Mouse (Mus musculus): ENCODE measurements around the gene Kcnn3.
A peak's percentile ranks its signal among the peaks of the same experiment; 100 is the strongest.

The Kcnn3 gene

GRCm38 (mm10) chr3:89519894-89520293 is at the start of gene Kcnn3:
TSS of gene Kcnn3 (plus strand) at chr3:89520164.
- peak; percentile 95 for DNase-seq (ENCODE audit: low read depth, low spot score)

GRCm38 (mm10) chr3:89472280-89472679 is 47.7 kb upstream of the Kcnn3 start:
- DNase-seq (ENCODE audit: low read depth, low spot score): no peak

GRCm38 (mm10) chr3:89473838-89474237 is 46.1 kb upstream of the Kcnn3 start:
- DNase-seq (ENCODE audit: low read depth, low spot score): no peak

GRCm38 (mm10) chr3:89479055-89479454 is 40.9 kb upstream of the Kcnn3 start:
- DNase-seq (ENCODE audit: low read depth, low spot score): no peak

DNA sequence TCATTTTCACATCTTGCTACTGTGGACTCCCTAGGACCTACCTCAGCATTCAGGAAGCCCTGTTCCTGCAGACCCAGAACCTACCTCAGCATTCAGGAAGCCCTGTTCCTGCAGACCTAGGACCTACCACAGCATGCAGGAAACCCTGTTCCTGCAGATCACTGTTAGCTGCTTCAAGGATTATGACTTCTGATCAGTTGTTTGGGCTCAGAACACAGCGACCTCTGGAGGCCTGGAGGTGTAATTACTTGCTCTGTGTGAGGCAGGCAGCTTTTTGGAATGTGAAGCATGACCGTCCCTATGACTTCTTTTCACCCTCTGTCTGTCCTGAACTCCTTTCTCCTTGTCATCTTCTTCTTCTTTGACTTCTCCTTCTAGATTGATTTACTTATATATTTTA is 38.5 kb upstream of the Kcnn3 start:
- no peak for DNase-seq (ENCODE audit: low read depth, low spot score)

GRCm38 (mm10) chr3:89482249-89482648 is 37.7 kb upstream of the Kcnn3 start:
- no peak for DNase-seq (ENCODE audit: low read depth, low spot score)

DNA sequence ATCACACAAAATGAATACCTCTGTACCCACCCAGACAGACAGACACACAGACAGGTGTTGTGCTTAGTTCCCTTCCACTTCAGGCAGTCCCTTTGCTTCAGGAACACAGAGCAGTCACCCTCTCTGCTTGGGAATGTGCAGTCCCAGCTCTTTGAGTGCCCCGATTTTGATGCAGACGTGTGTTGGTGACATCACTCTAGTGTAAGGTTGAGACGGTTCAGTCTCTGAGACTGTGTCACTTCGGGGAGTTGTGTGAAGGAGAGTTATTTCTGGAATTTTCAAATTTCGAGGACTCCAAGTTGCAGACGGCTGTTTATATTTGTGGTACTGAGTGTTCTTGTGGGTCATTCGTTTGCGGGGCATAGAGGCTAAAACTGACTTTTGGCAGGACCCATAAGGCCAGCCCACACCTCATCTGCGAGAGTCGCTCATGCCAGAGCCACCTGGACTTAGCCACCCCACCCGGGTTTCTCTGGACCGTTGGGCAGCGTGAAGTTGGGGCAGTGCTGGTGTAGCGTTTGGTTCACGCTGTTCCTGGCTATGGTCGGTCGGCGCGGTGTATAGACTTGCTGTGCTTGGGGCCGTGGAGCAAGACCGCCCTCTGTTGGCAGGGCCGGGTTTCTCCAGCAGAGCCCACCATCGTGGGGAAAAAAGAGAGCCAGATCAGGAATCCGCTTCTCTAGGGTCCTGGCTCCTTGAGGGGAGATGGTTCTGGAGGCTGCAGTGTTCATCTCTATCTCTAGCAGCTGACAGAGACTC is 35.0 kb upstream of the Kcnn3 start:
- peak; percentile 54 for DNase-seq (ENCODE audit: low read depth, low spot score)

- no peak for DNase-seq (ENCODE audit: low read depth, low spot score)
These were observed 33.9 kb upstream of the Kcnn3 start for GRCm38 (mm10) chr3:89486111-89486510.

- no peak for DNase-seq (ENCODE audit: low read depth, low spot score)
These were observed 32.9 kb upstream of the Kcnn3 start for GRCm38 (mm10) chr3:89486916-89487702.

GRCm38 (mm10) chr3:89490790-89491189 is 29.2 kb upstream of the Kcnn3 start:
- DNase-seq (ENCODE audit: low read depth, low spot score): no peak

GRCm38 (mm10) chr3:89491559-89491958 is 28.4 kb upstream of the Kcnn3 start:
- DNase-seq (ENCODE audit: low read depth, low spot score): no peak

DNA sequence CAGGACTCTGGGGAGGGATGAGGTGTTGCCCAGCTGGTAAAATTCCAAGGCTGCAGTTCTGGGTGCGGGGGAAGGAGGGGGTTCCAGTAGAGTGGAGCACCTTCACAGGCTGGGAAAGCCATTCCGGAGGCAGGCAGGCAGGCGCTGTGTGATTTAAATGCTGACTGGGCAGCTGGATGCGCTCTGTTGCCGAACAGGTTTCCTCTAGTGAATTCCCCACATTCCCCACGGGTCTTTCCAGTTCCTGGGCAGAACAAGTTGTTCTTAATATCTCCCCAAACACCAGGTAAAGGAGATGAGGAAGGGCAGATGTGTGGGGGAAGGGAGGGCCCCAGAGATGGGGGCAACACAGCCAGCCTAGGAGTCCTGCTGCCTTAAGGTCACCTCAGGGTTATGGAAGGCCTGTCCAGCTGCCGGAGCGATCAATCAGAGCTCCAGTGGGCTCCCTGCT is 27.2 kb upstream of the Kcnn3 start:
- DNase-seq (ENCODE audit: low read depth, low spot score): no peak

GRCm38 (mm10) chr3:89494630-89495029 is 25.3 kb upstream of the Kcnn3 start:
- DNase-seq (ENCODE audit: low read depth, low spot score): no peak

DNA sequence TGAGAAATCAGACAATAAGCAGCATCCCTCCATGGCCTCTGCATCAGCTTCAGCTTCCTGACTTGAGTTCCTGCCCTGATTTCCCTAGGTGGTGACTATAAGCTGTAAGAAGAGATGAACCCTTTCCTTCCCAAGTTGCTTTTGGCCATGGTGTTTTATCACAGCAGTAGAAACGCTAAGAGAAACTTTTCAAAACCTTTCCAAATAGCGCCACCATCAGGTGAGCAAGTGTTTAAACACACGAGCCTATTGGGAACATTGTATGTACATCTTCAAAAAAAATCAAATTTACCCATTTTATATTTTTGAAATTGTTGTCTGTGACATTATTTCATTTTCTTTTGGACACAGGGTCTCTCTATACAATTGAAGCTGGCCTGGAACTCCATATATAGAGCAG is 23.6 kb upstream of the Kcnn3 start:
- no peak for DNase-seq (ENCODE audit: low read depth, low spot score)

GRCm38 (mm10) chr3:89499696-89500095 is 20.3 kb upstream of the Kcnn3 start:
- no peak for DNase-seq (ENCODE audit: low read depth, low spot score)

DNA sequence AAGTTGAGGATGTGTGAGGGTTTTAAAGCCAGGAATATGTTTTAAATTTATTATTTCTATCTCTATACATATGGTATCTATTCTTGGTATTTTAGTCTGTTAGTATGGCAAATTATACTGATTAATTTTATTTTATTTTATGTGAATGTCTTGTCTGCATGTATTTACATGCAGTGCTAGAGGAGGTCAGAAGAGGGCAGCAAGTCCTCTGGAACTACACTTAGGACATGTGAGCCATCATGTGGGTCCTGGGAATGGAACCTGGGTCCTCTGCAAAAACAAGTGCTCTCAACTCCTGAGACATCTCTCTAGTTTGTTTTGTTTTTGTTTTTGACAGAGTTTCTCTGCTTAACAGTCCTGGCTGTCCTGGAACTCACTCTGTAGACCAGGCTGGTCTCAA is 18.5 kb upstream of the Kcnn3 start:
- DNase-seq (ENCODE audit: low read depth, low spot score): no peak

DNA sequence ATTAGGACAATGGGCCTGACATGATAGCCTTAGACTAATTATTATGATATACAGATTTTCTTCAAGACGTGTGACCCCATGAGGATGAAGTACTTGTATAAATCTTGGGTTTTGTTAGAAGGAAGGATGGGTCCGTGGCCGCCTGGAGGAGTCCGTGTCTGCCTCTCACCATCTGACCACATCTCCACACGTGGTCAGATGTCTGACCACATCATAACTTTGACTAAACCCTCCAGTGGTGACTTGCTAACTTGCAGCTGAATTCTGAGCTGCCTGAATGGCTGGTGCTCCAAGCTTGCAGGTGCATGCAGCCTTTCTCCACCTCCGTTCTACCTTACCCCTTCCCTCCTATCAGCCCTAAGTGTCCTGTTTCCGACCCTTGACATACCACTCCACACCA is 17.4 kb upstream of the Kcnn3 start:
- DNase-seq (ENCODE audit: low read depth, low spot score): no peak

DNA sequence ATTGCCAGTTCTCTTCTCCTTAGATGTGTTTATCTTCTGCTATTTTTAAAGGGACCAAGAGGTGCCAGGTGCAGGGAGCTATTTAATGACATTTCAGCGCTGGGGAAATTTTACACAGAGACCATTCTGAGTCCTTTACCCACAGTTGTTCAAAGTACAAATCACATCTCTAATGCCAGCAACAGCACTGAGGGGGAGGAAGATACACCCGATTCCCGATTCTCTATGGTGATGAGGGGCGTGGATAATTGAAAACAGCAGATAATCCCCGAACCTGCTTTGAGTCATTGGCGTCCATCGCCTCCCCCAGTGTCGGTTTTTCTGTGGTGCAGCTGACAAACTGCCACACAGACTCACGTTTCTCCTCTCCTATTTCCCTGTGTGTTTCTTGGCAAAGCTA is 11.9 kb upstream of the Kcnn3 start:
- peak; percentile 41 for DNase-seq (ENCODE audit: low read depth, low spot score)

DNA sequence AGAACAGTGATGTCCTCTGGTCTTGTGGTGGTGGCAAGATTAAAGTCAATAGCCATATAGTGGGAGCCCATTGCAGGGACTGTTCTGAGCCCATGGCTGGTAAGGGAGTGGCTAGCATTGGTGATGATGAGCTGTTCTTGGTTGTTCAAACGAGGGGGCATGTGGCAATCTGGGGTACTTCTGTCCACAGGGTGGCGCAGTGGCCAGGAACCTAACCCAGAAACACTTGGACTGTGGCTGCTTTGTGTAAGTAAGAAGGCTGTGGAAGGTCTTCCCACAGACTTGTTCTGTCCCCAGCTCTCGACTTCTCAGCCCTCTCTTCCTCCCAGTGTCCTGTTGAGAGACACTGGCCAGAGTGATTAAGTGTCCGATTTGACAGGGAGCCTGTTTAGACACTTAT is 9.0 kb upstream of the Kcnn3 start:
- peak; percentile 82 for DNase-seq (ENCODE audit: low read depth, low spot score)

DNA sequence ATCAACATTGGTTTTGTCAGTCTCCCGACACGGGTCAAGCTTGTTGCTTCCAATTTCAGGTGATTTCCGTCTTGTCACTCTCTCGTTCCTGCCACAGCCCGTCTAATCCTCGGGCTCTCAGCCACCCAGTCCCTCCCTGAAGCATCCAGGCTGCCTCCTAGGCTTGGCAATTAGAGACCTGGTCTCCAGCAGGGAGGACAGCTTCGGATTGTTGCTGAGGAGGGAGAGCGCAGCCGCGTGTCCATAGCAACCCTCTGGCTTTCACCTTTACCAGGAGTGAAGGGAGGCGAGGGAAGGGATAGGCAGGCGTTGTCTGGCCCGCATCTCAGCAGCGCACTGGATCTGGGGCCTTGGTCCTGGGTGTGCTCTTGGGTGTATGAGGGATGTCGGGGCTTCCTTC is 8.6 kb upstream of the Kcnn3 start:
- DNase-seq (ENCODE audit: low read depth, low spot score): peak; percentile 41

DNA sequence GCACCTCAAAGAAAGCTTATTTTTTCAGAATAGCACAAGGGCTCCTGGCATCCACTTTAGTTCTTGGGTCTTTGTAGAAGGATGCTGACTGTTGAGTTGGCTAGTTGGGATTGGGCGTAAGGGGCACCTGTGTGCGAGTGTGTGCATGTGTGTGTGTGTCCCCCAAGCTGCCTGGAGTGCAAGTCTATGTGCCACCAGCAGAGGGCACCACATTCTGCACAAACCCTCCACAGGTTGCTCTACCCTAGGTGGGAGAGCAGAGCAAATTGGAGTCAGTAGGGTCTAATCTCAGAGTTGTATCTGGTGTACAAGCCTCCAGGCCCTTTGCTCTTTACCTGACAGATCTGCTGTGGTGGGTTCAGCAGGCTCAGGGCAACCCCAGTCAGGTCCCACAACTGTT is 7.7 kb upstream of the Kcnn3 start:
- peak; percentile 32 for DNase-seq (ENCODE audit: low read depth, low spot score)

DNA sequence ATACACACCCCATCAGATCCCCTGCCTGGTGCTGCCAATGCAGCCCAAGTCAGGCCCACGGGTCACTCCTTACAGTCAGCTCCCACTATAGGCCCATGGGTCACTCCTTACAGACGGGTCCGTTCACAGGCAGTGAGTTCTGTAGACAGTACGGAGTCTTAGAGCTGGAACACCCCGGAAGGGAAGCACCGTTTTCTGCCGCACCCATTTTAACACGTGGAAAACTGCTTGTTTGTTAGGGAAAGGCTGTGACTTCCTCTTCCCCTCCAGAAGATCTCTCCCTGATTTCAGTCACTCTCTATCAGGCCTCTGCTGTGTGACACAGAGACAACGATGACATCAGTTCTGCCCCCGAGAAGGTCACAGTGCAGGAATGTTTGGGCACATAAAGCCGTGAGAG is 4.5 kb upstream of the Kcnn3 start:
- DNase-seq (ENCODE audit: low read depth, low spot score): no peak

- DNase-seq (ENCODE audit: low read depth, low spot score): no peak
These were observed 3.6 kb upstream of the Kcnn3 start for GRCm38 (mm10) chr3:89516321-89516720.
